Mouse (Mus musculus) hindbrain, embryonic 12.5 days (tissue): ENCODE data around the gene Phldb3. TPM values are rescaled to one million over a fixed set of nuclear protein-coding genes. Genes with fewer than 3 reads are reported as not detected.

Source experiments
- ATAC-seq: fragments of 200-750 bp; cut with Nextera tagmentation; 2 replicates; pipeline ENCODE4 v1.8.0; 2017; ENCODE audit warnings: moderate TSS enrichment; ENCODE audit not compliant: low FRiP score
- H3K27ac ChIP-seq: fragments of 300-500 bp; sonication (generic); 2 replicates; pipeline ENCODE4 v1.5.1; 2016; ENCODE audit warnings: mild to moderate bottlenecking
- H3K27me3 ChIP-seq: fragments of 300-500 bp; sonication (generic); 2 replicates; pipeline ENCODE4 v1.6.1; 2016; ENCODE audit warnings: mild to moderate bottlenecking
- H3K36me3 ChIP-seq: fragments of 300-500 bp; sonication (generic); 2 replicates; pipeline ENCODE4 v1.6.1; 2016; ENCODE audit warnings: mild to moderate bottlenecking
- H3K4me1 ChIP-seq: fragments of 300-500 bp; sonication (generic); 2 replicates; pipeline ENCODE4 v1.6.1; 2016
- H3K4me2 ChIP-seq: fragments of 300-500 bp; sonication (generic); replicated peaks from 2 replicates; pipeline ENCODE4 v1.6.1; 2016; ENCODE audit warnings: mild to moderate bottlenecking
- H3K4me3 ChIP-seq: fragments of 300-500 bp; sonication (generic); 2 replicates; pipeline ENCODE4 v1.5.1; 2016; ENCODE audit warnings: mild to moderate bottlenecking
- H3K9ac ChIP-seq: fragments of 300-500 bp; sonication (generic); 2 replicates; pipeline ENCODE4 v1.6.1; 2016; ENCODE audit warnings: mild to moderate bottlenecking, moderate library complexity
- H3K9me3 ChIP-seq: fragments of 300-500 bp; sonication (generic); replicated peaks from 2 replicates; pipeline ENCODE4 v1.6.1; 2016; ENCODE audit warnings: mild to moderate bottlenecking
- WGBS: fragments of 180-500 bp; shearing (Covaris S2); methylation state at CpG from one replicate; pipeline ENCODE4 v1.1.7; 2016; 5-methylcytosine and 5-hydroxymethylcytosine counted together
- polyA plus RNA-seq: library from polyadenylated mRNA; unstranded; fragments of >200 nt; fragmentation: Nextera tagmentation; extraction: Ambion mirVana; gene quantifications from 2 replicates; pipeline ENCODE4 v1.2.1, GENCODE M21; 2016

Phldb3 gene
- polyA plus RNA-seq, 1 experiment from 2014 or later: not detected

GRCm38 (mm10) chr7:24644492-24644891 is 33.9 kb downstream of the Phldb3 start:
- H3K9me3 ChIP-seq: no peaks in the 10 kb centered on the region
- no peak for ATAC-seq
- no peaks in the 10 kb centered on the region for H3K4me1 ChIP-seq
- no peaks in the 10 kb centered on the region for H3K36me3 ChIP-seq
- 84% methylated on average over 6 of the region's 6 CpGs for WGBS
- no peak overlapping the region for H3K27ac ChIP-seq
- H3K27me3 ChIP-seq: peaks cover 20% of the 10 kb centered on the region
- H3K4me3 ChIP-seq: no peak overlapping the region
- H3K9ac ChIP-seq: no peak overlapping the region
- no peak overlapping the region for H3K4me2 ChIP-seq

- WGBS: 80% methylated on average over 7 of the region's 7 CpGs
- Histone ChIP-seq H3K27me3 (peaks cover 15% of the 10 kb centered on the region), H3K4me1 (no peaks in the 10 kb centered on the region), H3K9ac (no peak overlapping the region), H3K27ac (no peak overlapping the region), H3K36me3 (no peaks in the 10 kb centered on the region), H3K4me3 (no peak overlapping the region), H3K9me3 (no peaks in the 10 kb centered on the region), H3K4me2 (no peak overlapping the region)
- no peak for ATAC-seq
Measured at GRCm38 (mm10) chr7:24644996-24645395, 34.4 kb downstream of the Phldb3 start.

GRCm38 (mm10) chr7:24646486-24646885 is 35.9 kb downstream of the Phldb3 start:
- WGBS: 82% methylated on average over 7 of the region's 7 CpGs
- H3K4me3 ChIP-seq: no peak overlapping the region
- H3K4me1 ChIP-seq: no peaks in the 10 kb centered on the region
- no peaks in the 10 kb centered on the region for H3K36me3 ChIP-seq
- no peak overlapping the region for H3K9ac ChIP-seq
- peaks cover 3% of the 10 kb centered on the region; the same call in 1 of the 2 replicates for H3K27me3 ChIP-seq
- no peak for ATAC-seq
- H3K9me3 ChIP-seq: 0 out of 2 replicates have a peak, but pooled peaks cover 1% of the 10 kb centered on the region
- no peak overlapping the region for H3K4me2 ChIP-seq
- no peak overlapping the region for H3K27ac ChIP-seq

GRCm38 (mm10) chr7:24653681-24654080 is 43.1 kb downstream of the Phldb3 start:
- 32% methylated on average over 7 of the region's 7 CpGs for WGBS
- no peak for ATAC-seq

GRCm38 (mm10) chr7:24659737-24660357 is 49.3 kb downstream of the Phldb3 start:
- H3K4me1 ChIP-seq: no peaks in the 10 kb centered on the region
- H3K9ac ChIP-seq: no peak overlapping the region
- ATAC-seq: no peak
- H3K27me3 ChIP-seq: no peaks in the 10 kb centered on the region
- no peaks in the 10 kb centered on the region for H3K36me3 ChIP-seq
- no peaks in the 10 kb centered on the region for H3K9me3 ChIP-seq
- no peak overlapping the region for H3K4me3 ChIP-seq
- H3K4me2 ChIP-seq: no peak overlapping the region
- H3K27ac ChIP-seq: no peak overlapping the region
- WGBS: 64% methylated on average over 12 of the region's 12 CpGs

More at GRCm38 (mm10) chr7:24653681-24654080, 43.1 kb downstream of the Phldb3 start:
- H3K4me3 ChIP-seq: no peak overlapping the region
- no peaks in the 10 kb centered on the region for H3K4me1 ChIP-seq
- no peak overlapping the region for H3K4me2 ChIP-seq
- H3K27ac ChIP-seq: no peak overlapping the region
- H3K36me3 ChIP-seq: no peaks in the 10 kb centered on the region
- no peaks in the 10 kb centered on the region for H3K27me3 ChIP-seq
- 0 out of 2 replicates have a peak, but pooled peaks cover 3% of the 10 kb centered on the region for H3K9me3 ChIP-seq
- H3K9ac ChIP-seq: no peak overlapping the region

GRCm38 (mm10) chr7:24661118-24661904 is 50.7 kb downstream of the Phldb3 start:
- Histone ChIP-seq H3K9ac (no peak overlapping the region), H3K36me3 (no peaks in the 10 kb centered on the region), H3K27me3 (no peaks in the 10 kb centered on the region), H3K9me3 (no peaks in the 10 kb centered on the region), H3K27ac (no peak overlapping the region), H3K4me3 (no peak overlapping the region), H3K4me2 (no peak overlapping the region), H3K4me1 (no peaks in the 10 kb centered on the region)
- 73% methylated on average over 17 of the region's 17 CpGs for WGBS
- ATAC-seq: no peak

- ATAC-seq: peak; percentile 46
- 12% methylated on average over 8 of the region's 8 CpGs for WGBS
- no peaks in the 10 kb centered on the region for H3K27me3 ChIP-seq
Measured at GRCm38 (mm10) chr7:24662575-24662974, 52.0 kb downstream of the Phldb3 start.

GRCm38 (mm10) chr7:24664301-24664700 is 53.7 kb downstream of the Phldb3 start:
- H3K27ac ChIP-seq: no peak overlapping the region
- no peak overlapping the region for H3K4me2 ChIP-seq
- no peaks in the 10 kb centered on the region for H3K9me3 ChIP-seq
- no peaks in the 10 kb centered on the region for H3K36me3 ChIP-seq
- no peak overlapping the region for H3K9ac ChIP-seq
- no peaks in the 10 kb centered on the region for H3K4me1 ChIP-seq
- no peak overlapping the region for H3K4me3 ChIP-seq
- WGBS: 50% methylated on average over 8 of the region's 8 CpGs
- ATAC-seq: no peak
- H3K27me3 ChIP-seq: no peaks in the 10 kb centered on the region

More at GRCm38 (mm10) chr7:24662575-24662974, 52.0 kb downstream of the Phldb3 start:
- no peaks in the 10 kb centered on the region for H3K36me3 ChIP-seq
- no peaks in the 10 kb centered on the region for H3K9me3 ChIP-seq
- no peak overlapping the region for H3K4me3 ChIP-seq
- H3K4me2 ChIP-seq: no peak overlapping the region
- H3K27ac ChIP-seq: no peak overlapping the region
- H3K9ac ChIP-seq: no peak overlapping the region
- no peaks in the 10 kb centered on the region for H3K4me1 ChIP-seq

- H3K27me3 ChIP-seq: no peaks in the 10 kb centered on the region
- H3K4me3 ChIP-seq: no peak overlapping the region
- WGBS: 78% methylated on average over 9 of the region's 9 CpGs
Measured at GRCm38 (mm10) chr7:24664959-24665358, 54.4 kb downstream of the Phldb3 start.

GRCm38 (mm10) chr7:24671944-24672439 is 61.4 kb downstream of the Phldb3 start:
- Histone ChIP-seq H3K4me2 (no peak overlapping the region), H3K27me3 (no peaks in the 10 kb centered on the region), H3K9me3 (no peaks in the 10 kb centered on the region), H3K9ac (no peak overlapping the region), H3K36me3 (no peaks in the 10 kb centered on the region), H3K4me1 (no peaks in the 10 kb centered on the region), H3K27ac (no peak overlapping the region), H3K4me3 (no peak overlapping the region)
- WGBS: 92% methylated on average over 23 of the region's 23 CpGs
- no peak for ATAC-seq

More at GRCm38 (mm10) chr7:24664959-24665358, 54.4 kb downstream of the Phldb3 start:
- no peak overlapping the region for H3K9ac ChIP-seq
- H3K9me3 ChIP-seq: no peaks in the 10 kb centered on the region
- no peaks in the 10 kb centered on the region for H3K36me3 ChIP-seq
- H3K4me2 ChIP-seq: no peak overlapping the region
- no peak overlapping the region for H3K27ac ChIP-seq
- no peaks in the 10 kb centered on the region for H3K4me1 ChIP-seq
- no peak for ATAC-seq

GRCm38 (mm10) chr7:24676575-24676974 is 66.0 kb downstream of the Phldb3 start, which contains the start of gene Tex101:
Gene Tex101, minus strand, starts transcription at chr7:24676675.
- no peaks in the 10 kb centered on the region for H3K36me3 ChIP-seq
- H3K27me3 ChIP-seq: no peaks in the 10 kb centered on the region
- no peaks in the 10 kb centered on the region for H3K9me3 ChIP-seq
- H3K4me2 ChIP-seq: no peak within 1 kb of the TSS
- no peak within 1 kb of the TSS for H3K27ac ChIP-seq
- no peak within 1 kb of the TSS for H3K9ac ChIP-seq
- H3K4me1 ChIP-seq: no peaks in the 10 kb centered on the region
- 93% methylated on average over 9 of the region's 9 CpGs for WGBS
- H3K4me3 ChIP-seq: no peak within 1 kb of the TSS
- ATAC-seq: no peak
